Mouse (Mus musculus) right cerebral cortex, adult 18-20 months (tissue): ENCODE data around the gene Depdc1b.

Experiments
- DNase-seq: peaks from one replicate; pipeline ENCODE4 v3.0.0; 2022; ENCODE audit warnings: mixed read lengths

Depdc1b gene

DNA sequence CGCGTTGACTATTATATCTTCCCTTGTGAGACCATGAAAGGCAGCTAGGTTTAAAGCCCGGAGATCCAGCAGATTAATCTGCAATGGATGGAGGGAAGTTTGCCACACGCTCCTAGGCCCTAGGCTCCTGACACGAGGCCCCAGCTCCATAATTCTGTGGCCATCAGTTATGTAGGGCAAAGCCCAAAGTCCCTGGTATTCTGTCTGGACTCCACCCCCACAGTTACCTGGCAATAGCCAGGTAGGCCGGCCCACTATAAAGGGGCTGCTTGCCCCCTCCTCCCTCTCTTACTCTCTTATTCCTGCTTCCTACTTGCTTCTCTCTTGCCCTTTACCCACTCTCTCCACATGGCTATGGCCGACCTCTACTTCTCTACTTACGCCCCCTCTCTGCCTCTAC, 2.9 kb downstream of the Depdc1b start:
- no peak for DNase-seq

DNA sequence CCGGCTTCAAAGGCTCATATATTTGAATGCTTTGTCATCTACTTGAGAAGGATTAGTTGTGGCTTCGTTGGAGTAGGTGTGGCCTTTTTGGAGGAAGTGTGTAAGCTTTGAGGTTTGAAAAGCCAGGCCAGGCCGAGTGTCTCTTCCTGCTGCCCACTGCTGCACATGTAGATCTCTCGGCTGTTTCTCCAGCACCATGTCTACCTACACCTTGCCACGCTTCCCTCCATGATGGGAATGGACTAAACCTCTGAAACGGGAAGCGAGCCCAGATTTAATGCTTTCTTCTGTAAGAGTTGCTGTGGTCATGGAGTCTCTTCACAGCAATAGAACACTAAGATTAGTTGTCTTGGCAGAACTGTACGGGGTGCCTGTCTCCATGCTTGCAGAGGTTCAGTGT, 4.1 kb downstream of the Depdc1b start:
- DNase-seq = no peak

DNA sequence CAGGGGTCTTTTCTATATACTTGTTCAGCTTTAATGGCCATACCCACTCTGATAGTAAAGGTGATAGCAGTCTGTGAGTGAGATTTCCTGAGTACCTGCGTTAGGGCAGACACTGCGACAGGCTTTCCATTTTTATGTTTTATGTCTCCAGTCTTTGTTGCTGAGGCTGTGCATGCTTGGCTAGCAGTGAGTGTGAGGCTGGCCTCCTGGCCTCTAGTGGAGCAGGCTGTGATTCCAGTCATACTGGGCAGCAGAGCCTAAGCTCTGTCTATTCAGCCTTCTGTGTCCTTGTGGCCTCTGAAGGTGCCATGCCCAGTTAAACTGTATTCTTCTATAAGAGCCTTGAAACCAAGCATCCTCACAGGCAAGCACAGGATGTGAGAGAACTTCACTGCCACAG, 6.3 kb downstream of the Depdc1b start:
- DNase-seq = no peak

DNA sequence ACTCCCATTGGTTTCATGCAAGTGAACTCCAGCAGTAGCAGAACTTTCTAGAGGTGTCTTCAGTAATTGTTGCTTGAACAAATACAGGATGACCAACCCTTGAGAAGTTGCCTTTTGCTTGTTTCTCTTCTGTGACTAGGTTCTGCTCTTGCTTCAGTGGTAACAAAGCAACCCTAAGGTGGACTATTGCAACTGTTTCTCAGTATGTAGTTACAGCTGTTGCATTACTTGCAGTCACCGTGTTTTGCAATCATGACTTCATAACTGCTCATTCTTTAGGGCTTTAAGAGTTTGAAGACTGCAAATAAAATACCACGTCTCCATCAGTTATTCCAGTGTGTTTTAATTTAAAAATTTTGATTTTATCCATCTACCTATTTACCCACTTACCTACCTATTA, 7.2 kb downstream of the Depdc1b start:
- no peak for DNase-seq

DNA sequence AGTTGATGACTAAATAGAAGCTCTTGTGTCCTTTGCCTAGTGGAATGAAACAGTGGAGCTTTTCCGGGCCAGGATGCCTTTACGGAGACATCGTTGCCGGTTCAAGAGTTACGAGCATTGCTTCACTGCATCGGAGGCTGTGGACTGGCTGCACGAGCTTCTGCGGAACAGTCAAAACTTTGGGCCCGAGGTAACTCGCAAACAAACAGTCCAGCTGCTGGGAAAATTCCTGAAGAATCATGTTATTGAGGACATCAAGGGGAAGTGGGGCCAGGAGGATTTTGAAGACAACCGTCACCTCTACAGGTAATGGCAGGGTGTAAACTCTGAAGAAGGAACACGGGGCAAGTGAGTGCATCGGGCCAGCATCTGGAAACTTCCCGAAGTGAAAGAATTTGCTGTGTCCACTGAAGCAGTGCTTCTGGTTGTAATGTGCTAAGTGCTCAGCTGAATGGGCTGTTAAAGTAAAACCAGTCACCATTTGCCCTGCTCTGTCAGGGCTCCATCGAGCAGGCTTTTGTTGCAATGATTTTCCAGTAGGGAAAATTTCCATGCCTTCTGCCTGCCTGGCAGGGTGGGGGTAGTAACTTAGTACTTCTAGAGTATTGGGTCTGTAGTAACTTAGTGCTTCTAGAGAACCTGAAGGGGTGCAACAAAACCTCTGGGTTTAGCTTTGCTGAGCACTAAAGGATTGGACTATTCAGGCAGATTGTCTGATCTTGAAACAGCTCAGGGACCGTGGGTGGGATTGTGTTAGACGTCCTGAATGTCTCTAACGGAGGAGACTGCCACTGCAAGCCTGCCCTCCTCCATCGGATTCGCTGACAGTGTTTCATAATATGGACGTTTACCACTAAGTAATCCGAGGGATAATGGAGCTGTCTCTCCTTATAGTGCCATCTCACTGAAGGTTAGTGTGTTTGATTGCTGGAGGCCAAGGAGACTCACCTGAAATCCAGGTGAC, 8.0 kb downstream of the Depdc1b start:
- DNase-seq = no peak

DNA sequence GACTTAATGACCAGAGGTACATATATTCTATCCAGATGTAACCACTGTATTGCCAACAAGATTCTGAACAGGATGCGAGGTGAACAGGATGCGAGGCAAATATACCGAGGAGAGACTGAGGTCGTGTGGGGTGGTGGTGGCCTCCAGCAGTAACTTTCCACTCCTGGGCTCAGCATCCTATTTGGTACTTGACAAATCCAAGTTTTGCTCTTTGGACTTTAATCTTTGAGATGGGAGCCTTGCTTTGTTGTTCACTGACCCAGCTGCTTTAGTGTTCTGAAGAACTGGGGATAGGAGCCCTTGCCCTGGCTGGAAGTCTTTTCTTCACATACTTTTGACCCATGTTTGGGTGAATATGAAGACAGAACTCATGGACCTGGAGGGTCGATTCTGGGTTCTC, 9.7 kb downstream of the Depdc1b start:
- DNase-seq = no peak

DNA sequence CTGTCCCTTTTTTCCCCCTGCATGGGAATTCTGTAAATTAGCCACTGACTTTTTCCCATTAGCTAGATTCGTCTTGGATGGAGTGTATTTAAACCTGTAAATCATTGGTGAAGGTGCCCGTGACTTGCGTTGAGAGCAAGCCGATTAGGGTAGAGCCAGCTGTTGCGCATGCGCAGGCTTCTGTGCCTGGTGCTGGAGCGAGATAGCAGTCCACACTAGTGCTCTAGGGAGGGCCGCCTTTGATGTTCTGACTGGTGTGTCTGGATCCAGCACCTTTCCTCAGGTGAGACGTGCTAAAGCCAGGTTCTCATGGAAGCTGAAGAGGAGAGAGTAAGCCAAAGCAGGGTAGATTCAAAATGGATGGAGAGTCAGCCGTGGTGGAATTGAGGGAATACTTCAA, 10.2 kb downstream of the Depdc1b start:
- no peak for DNase-seq

DNA sequence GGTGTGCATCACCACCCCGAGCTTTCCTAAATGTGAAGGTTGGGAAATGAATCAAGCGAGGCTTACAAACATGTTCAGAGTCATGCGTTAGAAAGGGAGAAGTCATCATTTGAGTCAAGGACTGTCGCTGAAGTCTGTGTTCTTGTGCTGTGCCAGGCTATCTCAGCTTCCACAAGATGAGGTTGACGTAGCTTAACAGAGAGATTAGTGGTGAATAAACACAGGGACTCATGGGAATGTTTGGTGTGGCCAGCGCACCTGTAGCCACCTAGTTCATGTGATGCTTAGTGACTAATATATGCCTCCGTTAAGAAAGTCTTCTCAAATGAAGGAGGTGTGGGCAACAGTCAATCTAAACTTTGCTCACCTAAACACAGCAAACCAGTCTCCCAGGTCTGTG, 10.9 kb downstream of the Depdc1b start:
- no peak for DNase-seq

DNA sequence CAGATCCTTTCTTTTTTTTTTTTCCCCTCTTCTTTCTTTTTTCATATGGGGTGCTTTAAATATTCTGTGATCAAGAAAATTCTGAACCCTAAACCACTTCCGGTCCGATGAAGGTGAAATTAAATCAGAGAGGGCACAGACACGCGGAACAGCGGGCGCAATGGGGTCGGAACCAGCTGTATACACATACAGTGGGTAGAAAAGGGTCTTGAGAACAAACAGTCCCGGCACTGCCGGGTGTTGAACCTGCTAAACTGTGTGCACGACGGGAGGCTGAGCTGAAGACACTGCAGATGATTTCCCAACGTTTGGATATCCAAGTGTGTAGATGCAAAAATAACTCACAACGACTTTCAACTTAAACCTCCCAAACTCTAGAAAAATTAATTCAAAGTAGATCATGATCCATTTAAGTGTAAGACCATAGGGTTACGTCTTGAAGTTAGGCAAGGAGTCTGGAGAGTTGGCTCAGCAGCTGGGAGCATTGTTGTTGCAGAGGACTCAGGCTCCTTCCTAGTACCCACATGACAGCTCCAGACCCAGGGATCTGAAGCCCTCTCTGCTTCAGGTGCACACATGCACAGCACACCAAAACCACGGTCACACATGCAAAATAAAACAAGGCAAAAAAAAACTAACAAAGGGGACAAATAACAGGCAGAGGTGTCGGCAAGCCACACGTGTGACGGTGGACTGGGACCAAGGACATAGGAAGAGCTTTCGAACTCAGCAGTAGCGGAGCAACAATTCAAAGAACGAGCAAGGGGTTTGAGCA, 12.5 kb downstream of the Depdc1b start:
- no peak for DNase-seq

DNA sequence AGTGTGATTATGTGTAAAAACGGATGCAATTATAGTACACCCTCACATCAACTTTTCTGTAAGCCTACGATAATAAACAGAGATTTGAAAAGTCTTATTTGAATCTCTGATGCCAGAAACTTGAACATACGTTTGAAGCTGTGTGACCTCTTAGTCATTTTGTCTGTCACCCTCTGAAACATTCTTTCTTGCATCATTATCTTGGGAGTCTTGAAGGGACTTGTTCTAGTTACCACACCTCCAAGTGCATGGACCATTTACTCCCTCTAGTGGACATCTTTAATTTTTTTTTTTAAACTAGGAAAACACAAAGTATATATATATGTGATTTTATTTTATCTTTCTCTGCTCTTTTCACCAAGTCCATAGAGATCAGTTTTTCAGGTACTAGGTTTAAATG, 13.6 kb downstream of the Depdc1b start:
- no peak for DNase-seq

DNA sequence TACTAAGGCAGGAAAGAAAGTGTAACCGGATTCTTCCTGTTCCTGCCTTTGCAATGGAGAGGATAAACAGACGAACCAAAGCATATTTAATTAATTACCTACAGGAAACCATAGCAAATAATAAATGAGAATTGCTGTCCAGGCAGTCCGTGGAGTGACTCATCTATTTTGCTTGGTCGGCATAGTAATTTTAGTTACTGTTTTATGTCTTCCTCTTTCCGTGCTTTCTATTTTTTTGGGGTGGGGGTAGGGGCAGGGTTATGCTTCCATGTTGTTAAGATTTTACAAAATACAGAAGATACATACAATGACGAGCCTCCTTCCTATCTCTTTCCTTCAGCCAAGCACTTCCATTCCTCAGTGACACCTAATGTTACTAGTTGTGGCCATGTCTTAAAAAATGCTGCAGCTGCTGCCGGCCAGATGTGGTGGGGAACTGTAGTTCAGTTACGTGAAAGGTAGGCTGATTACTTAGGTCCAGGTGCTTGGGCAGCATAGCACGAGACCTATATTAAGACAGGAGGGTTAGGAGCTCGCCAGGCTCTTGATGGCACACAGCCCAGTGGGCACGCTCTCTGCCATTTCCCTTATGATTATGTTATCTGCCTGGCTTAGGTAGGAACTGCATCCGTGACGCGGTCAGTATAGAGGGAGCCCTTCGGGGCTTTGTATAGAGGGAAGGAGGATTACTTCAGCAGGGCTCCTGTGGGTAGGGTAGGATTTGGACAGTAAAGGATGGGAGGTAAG, 19.3 kb downstream of the Depdc1b start:
- DNase-seq = no peak

DNA sequence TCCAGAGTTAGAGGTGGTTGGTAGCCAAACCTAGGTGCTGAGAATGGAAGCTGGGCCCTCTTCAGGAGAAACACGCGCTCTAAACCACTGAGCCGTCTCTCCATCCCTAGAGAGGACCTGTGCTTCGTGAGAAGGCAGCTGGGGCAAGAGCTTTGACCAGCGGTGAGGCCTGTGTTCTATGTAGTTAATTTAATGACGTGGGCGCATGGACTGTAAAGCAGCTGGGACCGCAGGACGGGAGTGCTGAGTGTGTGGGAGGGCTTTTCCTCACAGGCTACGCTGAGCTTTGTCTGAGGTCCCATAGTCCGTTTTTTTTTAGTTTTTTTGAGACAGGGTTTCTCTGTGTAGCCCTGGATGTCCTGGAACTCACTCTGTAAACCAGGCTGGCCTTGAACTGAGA, 20.1 kb downstream of the Depdc1b start:
- no peak for DNase-seq

DNA sequence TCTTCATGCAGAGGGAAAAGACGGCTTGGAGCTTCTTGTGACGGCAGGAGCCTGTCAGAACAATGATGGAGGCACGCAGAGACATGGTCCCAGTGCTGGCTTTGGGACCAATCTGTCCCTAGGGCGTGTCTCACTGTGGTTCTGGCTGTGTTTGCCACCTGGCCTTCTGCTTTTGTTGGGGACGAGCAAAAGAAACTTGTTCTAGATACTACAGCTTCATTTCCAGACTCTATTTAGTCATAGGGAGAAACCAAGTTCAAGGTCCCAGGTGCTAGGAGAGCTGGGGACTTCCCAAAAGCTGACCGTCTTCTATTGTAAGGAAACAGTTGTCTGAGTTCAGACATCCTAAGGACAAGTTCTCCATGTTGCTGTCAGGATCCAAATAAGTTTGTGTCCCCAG, 21.2 kb downstream of the Depdc1b start:
- no peak for DNase-seq

DNA sequence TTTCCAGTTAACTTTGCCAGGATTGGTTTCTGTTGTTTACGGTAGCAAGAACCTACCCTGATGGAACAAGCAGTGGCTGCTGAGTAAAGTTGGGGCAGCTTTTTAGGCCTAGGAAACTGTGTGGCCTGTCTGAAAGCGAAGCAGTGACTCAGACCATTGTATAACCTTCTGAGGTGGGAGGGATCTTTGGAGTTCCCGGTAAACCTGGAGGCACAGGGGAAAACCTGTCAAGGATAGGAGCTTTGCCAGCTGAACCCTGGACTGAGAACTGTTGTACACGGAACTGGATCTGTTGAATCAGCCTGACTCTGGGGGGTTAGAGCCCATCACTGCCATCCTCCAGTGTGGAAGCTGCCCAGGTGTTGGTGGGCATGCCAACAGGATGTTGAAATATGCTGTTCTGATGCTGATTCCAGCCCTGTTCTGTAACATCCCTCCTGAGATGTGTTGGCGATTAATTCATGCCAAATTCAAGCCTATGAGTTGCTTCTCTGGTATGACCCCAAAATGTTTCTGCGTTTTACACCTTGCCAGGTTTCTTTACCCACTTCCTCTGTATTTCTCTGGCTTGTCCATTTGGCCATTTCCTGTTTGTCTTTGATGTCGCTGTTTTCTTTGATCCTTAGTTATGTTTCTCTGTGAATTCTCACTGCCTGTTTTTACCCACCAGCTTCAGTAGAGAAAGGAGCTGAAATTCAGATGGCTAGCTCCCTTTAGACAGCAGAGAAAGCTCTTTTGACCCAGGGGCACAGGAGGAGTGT, 22.1 kb downstream of the Depdc1b start:
- DNase-seq = no peak

DNA sequence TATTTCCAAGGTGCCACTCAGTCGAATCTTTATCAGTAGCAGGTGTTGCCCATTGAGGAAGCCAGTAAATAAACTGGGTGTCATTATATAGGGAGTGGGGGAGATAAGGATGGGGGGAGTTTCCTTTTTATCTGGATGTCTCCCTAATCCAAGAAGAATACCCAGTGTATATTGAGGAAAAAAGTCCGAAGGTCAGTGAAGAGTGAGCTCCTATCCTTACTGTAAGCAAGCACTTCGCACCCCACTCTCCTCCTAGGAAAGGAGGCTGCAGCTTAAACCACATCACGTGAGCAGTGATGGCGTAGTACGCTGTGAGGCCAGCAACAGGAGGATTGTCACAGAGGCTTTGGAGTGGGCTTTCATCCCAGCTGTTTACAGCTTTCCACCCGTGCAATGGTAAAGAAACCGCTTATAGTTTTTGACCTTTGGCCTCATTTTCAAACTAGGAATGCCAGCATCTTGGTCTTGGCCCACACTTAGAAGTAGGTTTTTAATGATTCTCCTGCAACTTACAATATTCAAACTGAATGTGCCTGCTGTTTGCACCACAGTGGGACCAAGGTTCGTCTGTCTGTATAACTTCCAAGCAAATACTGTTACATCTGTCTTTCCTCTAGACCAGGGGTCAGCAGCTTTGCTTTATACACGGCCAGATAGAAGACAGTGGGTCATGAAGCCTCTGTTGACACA, 23.9 kb downstream of the Depdc1b start:
- DNase-seq = no peak

DNA sequence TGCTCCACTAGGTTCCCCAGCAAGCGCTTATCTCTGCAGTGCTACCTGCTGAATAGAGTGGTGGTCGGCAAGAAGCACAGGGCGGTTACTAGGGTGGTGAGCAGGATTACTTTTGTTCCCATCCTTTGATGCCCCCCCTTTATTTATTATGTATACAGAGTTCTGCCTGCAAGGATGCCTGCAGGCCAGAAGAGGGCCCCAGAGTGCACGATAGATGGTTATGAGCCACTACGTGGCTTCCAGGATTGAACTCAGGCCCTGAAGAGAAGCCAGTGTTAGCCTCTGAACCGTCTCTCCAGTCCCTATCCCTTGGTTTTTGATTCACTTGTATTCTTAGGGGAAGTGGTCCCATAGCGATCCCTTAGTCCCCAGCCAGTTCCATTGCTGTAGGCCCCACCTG, 25.5 kb downstream of the Depdc1b start:
- no peak for DNase-seq

DNA sequence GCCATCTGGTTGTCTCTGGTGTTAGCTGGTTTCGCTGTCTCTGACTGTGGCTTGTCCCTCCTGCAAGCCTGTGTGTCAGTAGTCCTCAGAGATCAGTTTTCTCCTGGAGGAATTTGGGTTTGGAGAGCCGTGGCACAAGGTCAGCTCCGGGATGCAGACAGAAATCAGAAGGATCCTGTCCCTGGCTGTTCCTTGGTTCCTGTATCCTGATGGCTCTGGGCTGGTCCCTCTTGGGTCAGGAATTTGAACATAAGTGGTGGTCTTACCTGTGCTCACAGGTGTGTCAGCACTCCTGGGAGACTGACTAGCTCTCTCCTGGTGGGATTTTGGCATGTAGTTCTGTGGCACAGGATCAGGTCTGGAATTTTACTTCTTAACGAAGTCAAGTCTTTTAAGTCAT, 29.6 kb downstream of the Depdc1b start:
- DNase-seq = no peak

DNA sequence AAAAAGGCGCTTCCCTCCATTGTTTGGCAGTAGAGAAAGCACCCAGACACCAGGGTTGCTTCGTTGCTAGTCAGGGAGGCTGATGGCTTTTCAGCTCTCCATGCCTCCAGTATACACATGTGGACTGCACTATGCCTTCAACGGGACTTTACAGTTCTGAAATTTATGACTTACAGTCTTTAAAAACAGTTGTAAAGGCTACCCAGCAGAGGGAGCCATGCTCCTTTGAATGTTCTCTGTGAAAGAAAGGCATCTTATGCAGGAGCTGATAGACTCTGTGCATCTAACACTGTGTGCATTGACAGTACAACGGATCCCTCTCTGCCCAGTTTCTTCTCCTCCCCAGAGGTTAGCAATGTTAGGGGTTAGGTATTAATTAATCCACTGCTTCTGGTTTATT, 30.9 kb downstream of the Depdc1b start:
- peak; percentile 13 for DNase-seq

DNA sequence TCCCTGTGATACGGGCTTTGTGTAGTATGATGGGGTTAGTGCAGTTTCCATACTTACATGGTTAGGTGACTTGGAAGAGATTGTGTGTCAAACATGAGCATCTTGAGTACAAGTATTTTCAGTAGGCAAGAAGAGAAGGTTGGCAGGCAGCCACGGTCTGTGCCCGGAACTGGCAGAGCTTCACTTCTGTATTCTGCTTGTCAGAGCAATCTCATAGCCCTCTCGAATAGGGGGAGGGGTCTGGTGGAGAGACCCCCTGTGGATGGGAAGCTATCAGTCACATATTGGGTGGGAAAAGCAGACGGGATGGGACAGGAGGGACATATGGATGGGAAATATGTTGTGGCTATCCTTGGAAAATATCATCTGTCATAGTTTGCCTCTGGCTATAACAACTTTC, 33.5 kb downstream of the Depdc1b start:
- peak; percentile 22 for DNase-seq

DNA sequence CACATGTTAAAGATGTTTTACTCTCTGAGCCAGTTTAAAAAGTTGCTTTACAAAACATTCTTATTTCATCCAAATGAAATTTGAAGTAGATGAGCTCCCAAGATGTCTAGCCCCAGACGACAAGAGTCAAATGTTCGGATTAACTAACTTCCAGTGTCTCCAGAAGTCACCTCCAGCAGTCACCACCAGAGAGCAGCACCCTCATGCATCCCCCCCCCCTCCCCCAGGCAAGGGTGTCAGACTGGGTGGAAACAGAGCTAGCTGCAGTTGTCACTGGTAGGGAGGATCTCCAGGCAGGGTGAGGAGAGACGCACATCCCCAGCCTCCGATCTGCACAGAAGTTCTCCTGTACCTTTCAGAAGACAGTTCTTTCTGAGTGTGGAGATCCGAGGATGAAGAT, 37.6 kb downstream of the Depdc1b start:
- DNase-seq = no peak

DNA sequence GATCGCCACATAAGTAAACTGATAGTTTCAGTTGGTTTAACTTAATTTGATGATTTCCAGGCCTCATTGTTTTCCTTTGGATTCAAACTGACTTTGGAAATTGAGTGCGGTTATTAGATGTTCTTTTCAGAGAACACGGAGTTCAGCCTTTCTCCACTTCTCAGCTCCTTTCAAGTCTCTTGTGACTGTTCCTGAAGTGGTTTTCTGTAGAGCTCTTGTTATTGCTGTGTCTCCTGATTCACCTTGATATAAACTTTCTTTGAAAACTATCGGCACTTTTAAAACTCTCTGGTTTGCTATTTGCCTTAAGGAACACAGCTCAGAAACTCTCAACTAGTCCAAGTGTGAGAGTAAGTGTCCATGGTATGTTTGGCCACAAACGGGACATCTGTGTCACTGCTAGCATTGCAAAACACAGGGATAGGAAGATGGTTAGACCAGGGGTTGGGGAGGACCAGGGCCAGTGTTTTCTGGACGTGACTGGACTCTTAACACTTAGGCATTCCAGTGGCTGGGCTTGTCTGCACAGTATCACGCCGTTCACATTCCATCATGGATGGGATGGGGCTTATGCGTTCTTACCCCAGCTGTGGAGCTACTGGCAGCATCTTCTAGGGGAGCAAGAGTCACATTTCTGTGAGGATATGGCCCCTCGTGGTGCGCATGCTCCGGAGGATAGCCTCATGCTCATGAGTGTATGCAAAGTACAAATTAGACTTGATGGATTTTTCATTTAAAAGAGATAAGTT, 38.8 kb downstream of the Depdc1b start:
- no peak for DNase-seq
